In genomic region chr19:7424590-7425397, GRCm38 (mm10) we compare ENCODE assay signal across 13 mouse cellular contexts. TPM values are rescaled to one million over a fixed set of nuclear protein-coding genes. Genes with fewer than 3 reads are reported as not detected.
DNase-seq lines count a peak whose midpoint lies in the region; ATAC-seq and TF ChIP-seq lines count a peak whose summit lies in the region.
"Had no signal": no experiment of that assay in that cellular context is flagged by ENCODE, and none has a peak within 500 bp of the region (broad histone marks: within the 10 kb centered on the region; RNA-seq: fewer than 3 reads in every experiment).

No protein-coding gene starts in this region.

- no peak for TF ChIP-seq EP300 in stomach, postnatal 0 days (optimal IDR thresholded peaks at IDR 0.05)

- no peak overlapping the region for H3K4me2 ChIP-seq in limb, embryonic 12.5 days
- no peak overlapping the region for H3K4me2 ChIP-seq in stomach, postnatal 0 days (replicated peaks; ENCODE audit: low read depth)

- intact Hi-C loops in heart, postnatal 14 days (cut with DNase I) = no loop called here

- H3K27me3 ChIP-seq in heart, embryonic 10.5 days (ENCODE audit: insufficient read depth, poor library complexity, severe bottlenecking) = peaks cover 7% of the 10 kb centered on the region; the same call in 1 of the 2 replicates
- H3K27me3 ChIP-seq in limb, embryonic 12.5 days = no peaks in the 10 kb centered on the region
- H3K27me3 ChIP-seq in stomach, postnatal 0 days (ENCODE audit: control insufficient read depth, insufficient read depth, low read length) = no peaks in the 10 kb centered on the region
- H3K27me3 ChIP-seq: megakaryocyte, embryonic 14.5 days had no signal

- DNase-seq in heart, embryonic 10.5 days (ENCODE audit: low spot score) = peak; percentile 68
- no peak for DNase-seq in heart, postnatal 14 days
- DNase-seq in right cerebral cortex, postnatal 4 days = peak; percentile 30
- DNase-seq in right cerebral cortex, adult 18-20 months = no peak
- peak; percentile 43 for DNase-seq in stomach, postnatal 0 days (ENCODE audit: low spot score)
- DNase-seq in layer of hippocampus, postnatal 36 days = no peak
- DNase-seq: cerebellum, adult 2 months; gastrocnemius, postnatal 10 days; kidney, postnatal 10 days; thymus, postnatal 36 days had no signal

- peaks cover 92% of the 10 kb centered on the region for H3K36me3 ChIP-seq in heart, embryonic 10.5 days
- peaks cover 98% of the 10 kb centered on the region for H3K36me3 ChIP-seq in limb, embryonic 12.5 days
- peaks cover 15% of the 10 kb centered on the region for H3K36me3 ChIP-seq in stomach, postnatal 0 days (ENCODE audit: control insufficient read depth, insufficient read depth, low read length)

- no peak overlapping the region for H3K9ac ChIP-seq in limb, embryonic 12.5 days (replicated peaks)
- H3K9ac ChIP-seq in stomach, postnatal 0 days (ENCODE audit: low read length) = no peak overlapping the region

- no peak overlapping the region for H3K4me3 ChIP-seq in heart, embryonic 10.5 days
- H3K4me3 ChIP-seq in limb, embryonic 12.5 days (replicated peaks) = no peak overlapping the region
- no peak overlapping the region for H3K4me3 ChIP-seq in stomach, postnatal 0 days (ENCODE audit: low read depth, low read length)
- H3K4me3 ChIP-seq: megakaryocyte, embryonic 14.5 days had no signal

- no peak for ATAC-seq in limb, embryonic 12.5 days (ENCODE audit: insufficient number of reproducible peaks, insufficient read depth, low FRiP score, low TSS enrichment, low read depth)
- ATAC-seq in stomach, postnatal 0 days (ENCODE audit: low FRiP score, low TSS enrichment) = no peak
- ATAC-seq in megakaryocyte-erythroid progenitor cell, adult 5-6 weeks (replicated peaks; ENCODE audit: low FRiP score, low TSS enrichment, poor library complexity, severe bottlenecking) = no peak

- no peaks in the 10 kb centered on the region for H3K9me3 ChIP-seq in heart, embryonic 10.5 days
- no peaks in the 10 kb centered on the region for H3K9me3 ChIP-seq in limb, embryonic 12.5 days
- H3K9me3 ChIP-seq in stomach, postnatal 0 days (ENCODE audit: control insufficient read depth, low read length) = no peaks in the 10 kb centered on the region
- H3K9me3 ChIP-seq: megakaryocyte, embryonic 14.5 days had no signal

- H3K27ac ChIP-seq in heart, embryonic 10.5 days = no peak overlapping the region
- H3K27ac ChIP-seq in limb, embryonic 12.5 days = peak overlapping the region; percentile 41; the same call in 1 of the 2 replicates
- peak overlapping the region; percentile 40; the same call in 1 of the 2 replicates for H3K27ac ChIP-seq in stomach, postnatal 0 days (replicated peaks)

- 58% methylated on average over 8 of the region's 8 CpGs for WGBS in heart, embryonic 10.5 days
- 71% methylated on average over 8 of the region's 8 CpGs for WGBS in limb, embryonic 12.5 days
- 63% methylated on average over 8 of the region's 8 CpGs for WGBS in stomach, postnatal 0 days

- no peak for TF ChIP-seq CTCF in stomach, postnatal 0 days (IDR thresholded peaks at IDR 0.05; ENCODE audit: low read depth)

- H3K4me1 ChIP-seq in heart, embryonic 10.5 days = peaks cover 50% of the 10 kb centered on the region
- peaks cover 49% of the 10 kb centered on the region for H3K4me1 ChIP-seq in limb, embryonic 12.5 days (replicated peaks)
- H3K4me1 ChIP-seq in stomach, postnatal 0 days (replicated peaks; ENCODE audit: control insufficient read depth, insufficient read depth) = peaks cover 11% of the 10 kb centered on the region

RNA-seq across cellular contexts. Expression of gene 2700081O15Rik, which starts 7.4 kb away (rescaled TPM):
- polyA plus RNA-seq in heart, embryonic 10.5 days (2016; fragmentation: Nextera tagmentation; extraction: Ambion mirVana) = 3.1 and 5.1 TPM in 2 replicates
- 10 to 100 TPM; 23.7 to 23.8 TPM for total RNA-seq in heart, postnatal 14 days (2021)
- 11.0 and 12.0 TPM in 2 replicates for polyA plus RNA-seq in limb, embryonic 12.5 days (2016; fragmentation: Nextera tagmentation; extraction: Ambion mirVana)
- 2.6 and 3.3 TPM in 2 replicates for polyA plus RNA-seq in stomach, postnatal 0 days (2015; fragmentation: Nextera tagmentation; extraction: Ambion mirVana)
- 4.6 and 9.4 TPM in 2 replicates for total RNA-seq in megakaryocyte-erythroid progenitor cell, adult 5-6 weeks (2014; fragmentation: Nextera tagmentation)
- total RNA-seq in megakaryocyte-erythroid progenitor cell, adult 5-6 weeks (2017) = 3.0 and 7.0 TPM in 2 replicates
- 10 to 100 TPM; 46.9 to 54.4 TPM for total RNA-seq in layer of hippocampus, postnatal 36 days (2021)

RNA-seq across cellular contexts. Expression of gene Spindoc, which starts 42.0 kb away (rescaled TPM):
- 26.8 and 35.5 TPM in 2 replicates for polyA plus RNA-seq in heart, embryonic 10.5 days (2016; fragmentation: Nextera tagmentation; extraction: Ambion mirVana)
- 10 to 100 TPM; 21.8 to 23.2 TPM for total RNA-seq in heart, postnatal 14 days (2021)
- 41.2 and 45.1 TPM in 2 replicates for polyA plus RNA-seq in limb, embryonic 12.5 days (2016; fragmentation: Nextera tagmentation; extraction: Ambion mirVana)
- 13.5 and 14.2 TPM in 2 replicates for polyA plus RNA-seq in stomach, postnatal 0 days (2015; fragmentation: Nextera tagmentation; extraction: Ambion mirVana)
- total RNA-seq in megakaryocyte-erythroid progenitor cell, adult 5-6 weeks (2014; fragmentation: Nextera tagmentation) = 15.7 and 23.7 TPM in 2 replicates
- total RNA-seq in megakaryocyte-erythroid progenitor cell, adult 5-6 weeks (2017) = 6.2 and 15.9 TPM in 2 replicates
- total RNA-seq in layer of hippocampus, postnatal 36 days (2021) = 10 to 100 TPM; 31.8 to 36.9 TPM

RNA-seq across cellular contexts. Expression of gene Rtn3, which starts 58.3 kb away (rescaled TPM):
- polyA plus RNA-seq in heart, embryonic 10.5 days (2016; fragmentation: Nextera tagmentation; extraction: Ambion mirVana) = 132 and 143 TPM in 2 replicates
- total RNA-seq in heart, postnatal 14 days (2021) = 10 to 100 TPM; 79.2 to 87.9 TPM
- polyA plus RNA-seq in limb, embryonic 12.5 days (2016; fragmentation: Nextera tagmentation; extraction: Ambion mirVana) = 99.6 and 105 TPM in 2 replicates
- 116 and 120 TPM in 2 replicates for polyA plus RNA-seq in stomach, postnatal 0 days (2015; fragmentation: Nextera tagmentation; extraction: Ambion mirVana)
- 79.7 and 98.2 TPM in 2 replicates for total RNA-seq in megakaryocyte-erythroid progenitor cell, adult 5-6 weeks (2014; fragmentation: Nextera tagmentation)
- total RNA-seq in megakaryocyte-erythroid progenitor cell, adult 5-6 weeks (2017) = 54.8 and 58.5 TPM in 2 replicates
- 100 to 1,000 TPM; 737 to 795 TPM for total RNA-seq in layer of hippocampus, postnatal 36 days (2021)

Comparison
In these comparisons a context has a peak if more than half of its experiments do, and no peak if none do; other contexts are left out.
1. DNase-seq: peak in heart, embryonic 10.5 days (single experiment), right cerebral cortex, postnatal 4 days (single experiment) and stomach, postnatal 0 days (single experiment); none in heart, postnatal 14 days (0 of 2), right cerebral cortex, adult 18-20 months (single experiment) and layer of hippocampus, postnatal 36 days (0 of 2).
2. RNA of gene Rtn3, which starts 58.3 kb away (total RNA-seq): 737 to 795 TPM in layer of hippocampus, postnatal 36 days; 79.2 to 87.9 TPM in heart, postnatal 14 days and 54.8 to 98.2 TPM in megakaryocyte-erythroid progenitor cell, adult 5-6 weeks; every median in the first group is over 4 times any median in the second.